Mouse (Mus musculus) MEL (cell line): ENCODE measurements at regions not wholly inside any gene's neighbourhood (a gene's known extent, or its start where the extent isn't known, plus 50 kb on each side); places are given as distances from the start of the nearest gene placed in this dataset.

Experiments used
- CHD1 ChIP-seq: IDR thresholded peaks from 2 replicates; pipeline ENCODE4 v1.6.1; 2012; ENCODE audit warnings: low read depth, mild to moderate bottlenecking, inconsistent platforms, low read length, improper control_type of control experiment
- CTCF ChIP-seq, 3 experiments: IDR thresholded peaks in 2 of 3; conservative IDR thresholded peaks in 1 of 3; 2 replicates each; pipeline ENCODE4 v1.5.1; 2011 to 2012; ENCODE audit warnings: low read length in 3 of 3, low read depth in 2 of 3, mild to moderate bottlenecking in 2 of 3, improper control_type of control experiment in 1 of 3, inconsistent platforms in 1 of 3, mixed read lengths in 1 of 3, moderate library complexity in 1 of 3; ENCODE audit not compliant: control insufficient read depth in 1 of 3, insufficient read depth in 1 of 3, poor library complexity in 1 of 3, severe bottlenecking in 1 of 3
- E2F4 ChIP-seq: IDR thresholded peaks from 2 replicates; pipeline ENCODE4 v1.6.1; 2011; ENCODE audit warnings: low read depth, low read length, improper control_type of control experiment, borderline replicate concordance
- EP300 ChIP-seq, 2 experiments: IDR thresholded peaks; 2 replicates each; pipeline ENCODE4 v1.6.1; 2011; ENCODE audit warnings: improper control_type of control experiment in 2 of 2, low read length in 2 of 2, low read depth in 1 of 2, mild to moderate bottlenecking in 1 of 2
- GATA1 ChIP-seq: IDR thresholded peaks from 2 replicates; pipeline ENCODE4 v1.6.1; 2011; ENCODE audit warnings: low read depth, low read length, improper control_type of control experiment
- JUND ChIP-seq: IDR thresholded peaks from 2 replicates; pipeline ENCODE4 v1.6.1; 2011; ENCODE audit warnings: low read depth, mild to moderate bottlenecking, improper control_type of control experiment, low read length
- MEF2A ChIP-seq: IDR thresholded peaks from 2 replicates; pipeline ENCODE4 v1.6.1; 2014; ENCODE audit warnings: low read depth, mild to moderate bottlenecking, inconsistent platforms, low read length, improper control_type of control experiment; ENCODE audit not compliant: poor library complexity, insufficient replicate concordance, severe bottlenecking; ENCODE audit errors: extremely low read depth
- NELFE ChIP-seq: IDR thresholded peaks from 2 replicates; pipeline ENCODE4 v1.6.1; 2011; ENCODE audit warnings: low read depth, low read length, improper control_type of control experiment
- POLR2A ChIP-seq, 2 experiments: IDR thresholded peaks; 2 replicates each; pipeline ENCODE4 v1.6.1; 2011 to 2012; ENCODE audit warnings: low read length in 2 of 2, mild to moderate bottlenecking in 2 of 2, control low read depth in 1 of 2, improper control_type of control experiment in 1 of 2, low read depth in 1 of 2, moderate library complexity in 1 of 2; ENCODE audit not compliant: control insufficient read depth in 1 of 2, insufficient read depth in 1 of 2, poor library complexity in 1 of 2
- POLR2AphosphoS5 ChIP-seq: IDR thresholded peaks from 2 replicates; pipeline ENCODE4 v1.6.1; 2012; ENCODE audit warnings: low read depth, borderline replicate concordance, mild to moderate bottlenecking, inconsistent platforms, low read length, moderate library complexity, mixed read lengths
- SMC3 ChIP-seq: IDR thresholded peaks from 2 replicates; pipeline ENCODE4 v1.6.1; 2011; ENCODE audit warnings: low read depth, low read length, improper control_type of control experiment
- TAL1 ChIP-seq: IDR thresholded peaks from 2 replicates; pipeline ENCODE4 v1.6.1; 2012; ENCODE audit warnings: mild to moderate bottlenecking, inconsistent platforms, low read length, moderate library complexity, mixed read lengths
- USF1 ChIP-seq: IDR thresholded peaks from 2 replicates; pipeline ENCODE4 v1.6.1; 2014; ENCODE audit warnings: low read depth, mild to moderate bottlenecking, inconsistent platforms, low read length, improper control_type of control experiment, moderate library complexity

- TF ChIP-seq CTCF (IDR thresholded peaks at IDR 0.05 in 2 of 3, conservative IDR thresholded peaks at IDR 0.05 in 1 of 3; ENCODE audit: control insufficient read depth in 1 of 3, insufficient read depth in 1 of 3, low read depth in 2 of 3, low read length in 3 of 3, poor library complexity in 1 of 3, severe bottlenecking in 1 of 3) = no peak
- TF ChIP-seq POLR2A (IDR thresholded peaks at IDR 0.05; ENCODE audit: control insufficient read depth in 1 of 2, insufficient read depth in 1 of 2, low read depth in 1 of 2, low read length in 2 of 2, poor library complexity in 1 of 2) = no peak
- TF ChIP-seq SMC3 = no peak
- TF ChIP-seq JUND = no peak
- no peak for TF ChIP-seq POLR2AphosphoS5
- TF ChIP-seq EP300 (IDR thresholded peaks at IDR 0.05; ENCODE audit: low read depth in 1 of 2, low read length in 2 of 2) = no peak
- TF ChIP-seq USF1 = no peak
- TF ChIP-seq CHD1 = no peak
- TF ChIP-seq MEF2A = no peak
- TF ChIP-seq NELFE = no peak
- TF ChIP-seq E2F4 = no peak
- TF ChIP-seq TAL1 = no peak
- TF ChIP-seq GATA1 = no peak
Observed at GRCm38 (mm10) chr17:3038067-3038466, 76.7 kb upstream of the Scaf8 start.
